Mouse (Mus musculus) CD8-positive naive resting alpha-beta T cell, adult 2 months (primary cell): ENCODE measurements around the gene Ogfod1.

Source experiments
- DNase-seq, 2 experiments: peaks; one replicate each; pipeline ENCODE4 v3.0.0; 2022; ENCODE audit warnings: low read depth in 2 of 2, low spot score in 2 of 2

Gene Ogfod1

GRCm38 (mm10) chr8:94068793-94069192 is 31.8 kb downstream of the Ogfod1 start:
- DNase-seq = no peak

DNA sequence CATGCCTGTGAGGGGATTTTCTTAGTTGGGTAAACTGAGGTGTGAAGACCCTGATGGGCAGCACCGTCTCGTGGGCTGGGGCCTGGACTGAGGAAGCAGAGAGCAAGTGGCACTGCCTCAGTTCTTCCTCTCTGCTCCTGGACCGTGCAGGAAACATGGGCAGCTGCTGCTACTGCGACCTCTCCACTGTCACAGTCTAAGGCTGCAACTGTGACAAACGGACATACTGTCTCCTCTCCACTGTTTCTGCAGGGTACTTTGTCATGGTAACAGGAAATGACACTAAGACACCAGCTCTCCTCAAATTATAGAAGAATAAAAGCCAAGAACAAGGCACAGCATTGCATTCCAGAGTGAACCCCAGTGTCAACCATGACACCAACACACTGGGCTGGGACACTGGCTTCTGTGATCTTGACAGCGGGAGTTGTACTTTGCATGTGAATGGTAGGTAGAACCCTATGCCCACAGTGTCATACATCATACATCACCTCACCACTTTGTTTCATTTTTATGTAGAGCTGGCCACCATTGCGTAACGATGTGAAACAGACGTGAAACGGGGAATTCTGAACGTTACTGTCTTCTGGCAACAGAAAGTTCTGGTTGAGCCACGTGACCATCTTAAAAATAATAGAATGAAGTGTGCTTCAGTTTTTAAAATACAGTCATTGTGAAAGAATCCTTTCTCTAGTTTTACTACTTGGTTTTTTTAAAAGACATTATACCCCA is 39.6 kb downstream of the Ogfod1 start:
- no peak for DNase-seq

- DNase-seq = no peak
These were observed 51.0 kb downstream of the Ogfod1 start for GRCm38 (mm10) chr8:94087964-94088363.

DNA sequence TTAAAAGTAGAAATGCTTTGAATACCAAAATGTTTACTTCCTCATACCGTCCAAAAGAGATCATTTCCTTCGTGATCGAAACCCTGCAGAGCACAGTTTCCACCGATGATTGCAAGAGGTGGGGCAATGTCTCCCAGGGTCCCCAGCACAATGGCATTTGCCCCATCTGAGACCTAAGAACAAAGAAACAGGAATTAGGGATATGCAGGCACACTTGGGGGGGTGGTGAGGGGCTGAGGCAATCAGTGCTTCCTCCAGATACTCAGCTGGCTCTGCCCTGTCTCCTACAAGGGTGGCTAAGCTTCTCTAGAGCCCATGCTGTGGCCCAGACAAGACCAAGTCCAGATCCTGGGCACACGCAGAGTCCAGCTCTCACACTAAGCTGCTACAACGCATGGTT is 52.7 kb downstream of the Ogfod1 start:
- no peak for DNase-seq

DNA sequence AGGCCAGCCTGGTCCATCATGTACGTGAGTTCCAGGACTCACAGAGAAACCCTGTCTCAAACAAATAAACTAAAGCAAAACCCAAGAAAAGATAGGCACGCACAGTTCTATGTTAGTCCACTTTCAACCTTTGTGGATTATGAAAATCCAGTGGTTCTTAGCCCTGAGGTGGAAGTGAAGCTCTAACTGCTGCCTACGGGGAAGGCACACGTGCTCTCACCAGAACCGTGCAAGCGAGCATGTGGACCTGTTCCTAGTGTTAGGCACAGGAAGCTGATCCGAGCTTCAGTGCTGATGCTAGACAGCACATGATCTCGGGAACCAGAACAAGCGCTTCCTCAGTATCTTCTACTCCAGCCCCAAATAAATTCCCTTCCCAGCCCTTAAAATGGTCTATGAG is 55.9 kb downstream of the Ogfod1 start:
- DNase-seq = no peak

DNA sequence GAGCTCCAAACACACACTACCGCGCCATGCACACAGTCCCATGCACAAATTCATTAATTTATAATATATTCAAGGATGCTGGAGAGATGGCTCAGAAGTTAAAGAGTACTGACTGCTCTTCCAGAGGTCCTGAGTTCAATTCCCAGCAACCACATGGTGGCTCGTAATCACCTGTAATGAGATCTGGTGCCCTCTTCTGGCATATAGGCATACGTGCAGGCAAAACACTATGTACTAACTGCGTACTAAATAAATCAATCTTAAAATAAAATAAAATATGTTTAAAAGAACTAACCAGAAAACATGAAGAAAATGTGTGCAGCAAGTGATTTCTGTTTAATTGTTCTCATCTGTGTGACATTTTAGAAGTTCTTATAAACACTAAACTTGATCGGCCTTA is 57.3 kb downstream of the Ogfod1 start:
- DNase-seq = no peak

- peak; percentile 96 to 98 for DNase-seq
These were observed 61.3 kb downstream of the Ogfod1 start, which contains the start of gene Bbs2 for GRCm38 (mm10) chr8:94098081-94098974. TSS of gene Bbs2 (minus strand) at chr8:94098928.

- no peak for DNase-seq
These were observed 62.0 kb downstream of the Ogfod1 start for GRCm38 (mm10) chr8:94098996-94099395.

DNA sequence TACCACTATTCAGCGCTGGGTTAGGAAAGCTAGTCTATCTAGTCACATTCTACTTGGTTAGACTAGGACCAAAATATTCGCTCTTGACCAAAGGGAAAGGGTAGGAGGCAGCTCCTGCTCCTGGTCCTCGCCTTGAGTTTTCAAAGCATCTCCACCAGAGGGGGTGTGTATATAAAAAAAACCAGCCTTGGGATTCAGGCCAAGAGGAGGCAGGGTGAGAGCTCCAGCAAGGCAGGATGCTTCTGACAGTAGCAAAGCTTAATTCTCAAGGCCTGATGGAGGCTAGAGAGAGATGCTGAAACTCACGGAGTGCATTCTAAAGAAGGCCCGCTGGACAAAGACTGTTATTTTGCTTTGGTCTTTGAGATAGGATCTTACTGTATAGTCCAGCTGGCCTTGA is 67.1 kb downstream of the Ogfod1 start:
- no peak for DNase-seq

GRCm38 (mm10) chr8:94107871-94108270 is 70.9 kb downstream of the Ogfod1 start:
- DNase-seq = no peak

GRCm38 (mm10) chr8:94109396-94109795 is 72.4 kb downstream of the Ogfod1 start:
- DNase-seq = no peak

- DNase-seq = no peak
These were observed 72.8 kb downstream of the Ogfod1 start for GRCm38 (mm10) chr8:94109835-94110234.

GRCm38 (mm10) chr8:94110526-94111177 is 73.7 kb downstream of the Ogfod1 start:
- DNase-seq = no peak

GRCm38 (mm10) chr8:94113435-94113834 is 76.4 kb downstream of the Ogfod1 start:
- no peak for DNase-seq

DNA sequence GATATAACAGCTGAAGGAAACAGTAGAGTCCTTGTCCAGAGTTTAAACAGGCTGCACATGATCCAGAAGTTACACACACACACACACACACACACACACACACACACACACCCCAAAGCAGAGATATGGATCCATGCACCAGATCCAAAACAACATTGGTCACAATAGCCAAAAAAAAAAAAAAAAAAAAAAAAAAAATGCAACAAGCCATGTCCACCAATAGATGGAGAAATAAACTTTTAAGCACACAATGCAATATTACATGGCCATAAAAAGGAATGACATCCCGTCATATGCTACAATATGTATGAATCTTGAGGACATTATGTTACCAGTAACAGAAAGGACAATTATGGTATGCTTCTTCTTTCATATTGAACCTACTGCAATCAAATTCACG is 77.0 kb downstream of the Ogfod1 start:
- no peak for DNase-seq
